Mouse (Mus musculus) testis, adult 2 months (tissue): ENCODE measurements at regions not wholly inside any gene's neighbourhood (a gene's known extent, or its start where the extent isn't known, plus 50 kb on each side); places are given as distances from the start of the nearest gene placed in this dataset.

ENCODE experiments used
- H3K27ac ChIP-seq: fragments of 200-500 bp; 2 replicates; pipeline ENCODE4 v1.5.1; 2012; ENCODE audit warnings: low read depth, low read length; ENCODE audit not compliant: control insufficient read depth, insufficient read depth
- H3K27me3 ChIP-seq: fragments of 200-500 bp; 2 replicates; pipeline ENCODE4 v1.6.1; 2012; ENCODE audit warnings: mild to moderate bottlenecking, low read length, moderate library complexity; ENCODE audit not compliant: control insufficient read depth, insufficient read depth
- H3K36me3 ChIP-seq: fragments of 200-500 bp; 2 replicates; pipeline ENCODE4 v1.6.1; 2012; ENCODE audit warnings: mild to moderate bottlenecking, low read length; ENCODE audit not compliant: control insufficient read depth, insufficient read depth
- H3K4me1 ChIP-seq: fragments of 200-500 bp; 2 replicates; pipeline ENCODE4 v1.6.1; 2012; ENCODE audit warnings: low read length; ENCODE audit not compliant: control insufficient read depth, insufficient read depth
- H3K4me3 ChIP-seq: fragments of 200-500 bp; 2 replicates; pipeline ENCODE4 v1.5.1; 2012; ENCODE audit warnings: low read depth, mild to moderate bottlenecking, low read length, moderate library complexity, mixed read lengths; ENCODE audit not compliant: control insufficient read depth
- CTCF ChIP-seq: fragments of 200-500 bp; IDR thresholded peaks from 2 replicates; pipeline ENCODE4 v1.5.1; 2012; ENCODE audit warnings: low read depth, mild to moderate bottlenecking, inconsistent platforms, low read length, moderate library complexity; ENCODE audit not compliant: control insufficient read depth, insufficient read depth, insufficient replicate concordance
- POLR2A ChIP-seq: fragments of 200-500 bp; IDR thresholded peaks from 2 replicates; pipeline ENCODE4 v1.6.1; 2012; ENCODE audit warnings: low read depth, mild to moderate bottlenecking, inconsistent platforms, low read length, moderate library complexity; ENCODE audit not compliant: control insufficient read depth

GRCm38 (mm10) chr9:33238190-33238589, 602.2 kb downstream of the Ets1 start:
- Histone ChIP-seq H3K4me1 (no peaks in the 10 kb centered on the region), H3K36me3 (no peaks in the 10 kb centered on the region), H3K4me3 (no peak overlapping the region), H3K27me3 (no peaks in the 10 kb centered on the region), H3K27ac (no peak overlapping the region)
- TF ChIP-seq POLR2A (no peak), CTCF (no peak)

- Histone ChIP-seq H3K27ac (no peak overlapping the region), H3K4me3 (no peak overlapping the region), H3K4me1 (no peaks in the 10 kb centered on the region), H3K36me3 (no peaks in the 10 kb centered on the region), H3K27me3 (no peaks in the 10 kb centered on the region)
- no peak for TF ChIP-seq CTCF
- TF ChIP-seq POLR2A = no peak
Observed at GRCm38 (mm10) chr9:33238846-33239245, 602.8 kb downstream of the Ets1 start.

GRCm38 (mm10) chr9:33240506-33240905, 604.5 kb downstream of the Ets1 start:
- Histone ChIP-seq H3K36me3 (no peaks in the 10 kb centered on the region), H3K4me1 (no peaks in the 10 kb centered on the region), H3K27ac (no peak overlapping the region), H3K4me3 (no peak overlapping the region), H3K27me3 (no peaks in the 10 kb centered on the region)
- TF ChIP-seq CTCF = no peak
- TF ChIP-seq POLR2A = no peak

GRCm38 (mm10) chr9:33240914-33241635, 605.1 kb downstream of the Ets1 start:
- Histone ChIP-seq H3K27me3 (no peaks in the 10 kb centered on the region), H3K36me3 (no peaks in the 10 kb centered on the region), H3K27ac (no peak overlapping the region), H3K4me3 (no peak overlapping the region), H3K4me1 (no peaks in the 10 kb centered on the region)
- no peak for TF ChIP-seq CTCF
- TF ChIP-seq POLR2A = no peak

- Histone ChIP-seq H3K4me3 (no peak overlapping the region), H3K36me3 (no peaks in the 10 kb centered on the region), H3K27ac (no peak overlapping the region), H3K27me3 (no peaks in the 10 kb centered on the region), H3K4me1 (no peaks in the 10 kb centered on the region)
- TF ChIP-seq CTCF = peak; percentile 6; the same call in 1 of the 2 replicates
- TF ChIP-seq POLR2A = no peak
Observed at GRCm38 (mm10) chr9:33246932-33247331, 610.9 kb downstream of the Ets1 start.

GRCm38 (mm10) chr9:33258241-33258640, 622.2 kb downstream of the Ets1 start:
- no peak for TF ChIP-seq CTCF
- TF ChIP-seq POLR2A = no peak
- Histone ChIP-seq H3K27ac (no peak overlapping the region), H3K4me1 (no peaks in the 10 kb centered on the region), H3K36me3 (no peaks in the 10 kb centered on the region), H3K4me3 (no peak overlapping the region), H3K27me3 (no peaks in the 10 kb centered on the region)

- Histone ChIP-seq H3K27me3 (no peaks in the 10 kb centered on the region), H3K36me3 (no peaks in the 10 kb centered on the region), H3K27ac (no peak overlapping the region), H3K4me3 (no peak overlapping the region), H3K4me1 (no peaks in the 10 kb centered on the region)
- TF ChIP-seq POLR2A = no peak
- TF ChIP-seq CTCF = peak; percentile 48; the same call in 1 of the 2 replicates
Observed at GRCm38 (mm10) chr9:33260171-33260570, 624.1 kb downstream of the Ets1 start.

- H3K4me1 ChIP-seq = peaks cover 2% of the 10 kb centered on the region; the same call in 1 of the 2 replicates
Observed at GRCm38 (mm10) chr9:33289381-33289780, 653.4 kb downstream of the Ets1 start.

More at GRCm38 (mm10) chr9:33289381-33289780, 653.4 kb downstream of the Ets1 start:
- no peak overlapping the region for H3K27ac ChIP-seq
- no peaks in the 10 kb centered on the region for H3K27me3 ChIP-seq
- H3K4me3 ChIP-seq = no peak overlapping the region
- no peaks in the 10 kb centered on the region for H3K36me3 ChIP-seq
- no peak for TF ChIP-seq POLR2A
- no peak for TF ChIP-seq CTCF
